Mouse (Mus musculus) testis, adult 2 months (tissue): Measurements from ENCODE around the gene Zfp358.

Experiments used
- CTCF ChIP-seq: fragments of 200-500 bp; IDR thresholded peaks from 2 replicates; pipeline ENCODE4 v1.5.1; 2012; ENCODE audit warnings: low read depth, mild to moderate bottlenecking, inconsistent platforms, low read length, moderate library complexity; ENCODE audit not compliant: control insufficient read depth, insufficient read depth, insufficient replicate concordance
- POLR2A ChIP-seq: fragments of 200-500 bp; IDR thresholded peaks from 2 replicates; pipeline ENCODE4 v1.6.1; 2012; ENCODE audit warnings: low read depth, mild to moderate bottlenecking, inconsistent platforms, low read length, moderate library complexity; ENCODE audit not compliant: control insufficient read depth

DNA sequence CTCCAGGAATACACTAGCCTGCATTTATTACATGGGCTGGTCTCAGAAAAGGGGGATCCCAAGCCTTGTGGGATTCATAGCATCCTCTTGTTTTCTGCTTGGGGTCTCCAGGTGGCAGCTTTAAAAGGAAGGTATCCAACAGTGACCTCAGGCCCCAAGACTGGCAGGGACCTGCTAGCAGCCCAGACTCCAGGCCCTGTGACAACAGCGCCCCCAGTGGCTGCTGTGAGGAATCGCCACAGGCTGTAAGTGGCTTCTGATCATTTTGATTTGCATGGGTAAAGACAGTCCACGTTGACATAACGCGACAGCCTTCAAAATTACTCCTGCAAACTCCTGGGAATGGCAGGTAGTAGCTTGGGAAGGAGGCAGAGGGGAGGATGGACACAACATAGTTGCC lies 42.3 kb upstream of the Zfp358 start:
- TF ChIP-seq CTCF (peak; percentile 83; the same call in 1 of the 2 replicates), POLR2A (no peak)
